Mouse (Mus musculus) myocyte (in vitro differentiated cells): ENCODE results near the gene Dnajb13. TPM values are rescaled to one million over a fixed set of nuclear protein-coding genes. Genes with fewer than 3 reads are reported as not detected.

Source experiments
- H3K27me3 ChIP-seq: one replicate; pipeline ENCODE4 v1.6.1; 2011; ENCODE audit not compliant: control insufficient read depth, insufficient read depth, insufficient read length
- H3K36me3 ChIP-seq: one replicate; pipeline ENCODE4 v1.6.1; 2011; ENCODE audit not compliant: control insufficient read depth, insufficient read depth
- H3K4me2 ChIP-seq: one replicate; pipeline ENCODE4 v1.6.1; 2011; ENCODE audit warnings: low read depth, control low read depth
- H3K4me3 ChIP-seq: one replicate; pipeline ENCODE4 v1.5.1; 2011; ENCODE audit warnings: mild to moderate bottlenecking, control low read depth, moderate library complexity
- H3K79me2 ChIP-seq: one replicate; pipeline ENCODE4 v1.6.1; 2011; ENCODE audit not compliant: control insufficient read depth, insufficient read depth
- H3ac ChIP-seq: one replicate; pipeline ENCODE4 v1.6.1; 2011; ENCODE audit not compliant: control insufficient read depth, insufficient read length
- CEBPB ChIP-seq: IDR thresholded peaks from 2 replicates; pipeline ENCODE4 v1.6.1; 2011; ENCODE audit warnings: mild to moderate bottlenecking, moderate library complexity; ENCODE audit not compliant: poor library complexity, insufficient read depth, severe bottlenecking
- E2F4 ChIP-seq: IDR thresholded peaks from one replicate; pipeline ENCODE4 v1.6.1; 2011; ENCODE audit warnings: mild to moderate bottlenecking, control low read depth, moderate library complexity; ENCODE audit not compliant: insufficient read depth
- MAX ChIP-seq: IDR thresholded peaks from one replicate; pipeline ENCODE4 v1.6.1; 2011; ENCODE audit warnings: low read depth, mild to moderate bottlenecking, control low read depth
- MYOD1 ChIP-seq, 3 experiments: IDR thresholded peaks; one replicate each; pipeline ENCODE4 v1.6.1; 2011; ENCODE audit warnings: control low read depth in 2 of 3, low read depth in 2 of 3, mild to moderate bottlenecking in 2 of 3, moderate library complexity in 1 of 3; ENCODE audit not compliant: insufficient read length in 2 of 3, control insufficient read depth in 1 of 3
- MYOG ChIP-seq, 3 experiments: IDR thresholded peaks; one replicate each; pipeline ENCODE4 v1.6.1; 2011; ENCODE audit warnings: control low read depth in 2 of 3, low read depth in 2 of 3, mild to moderate bottlenecking in 2 of 3; ENCODE audit not compliant: insufficient read length in 2 of 3, control insufficient read depth in 1 of 3, insufficient read depth in 1 of 3
- POLR2A ChIP-seq: IDR thresholded peaks from one replicate; pipeline ENCODE4 v1.6.1; 2011; ENCODE audit warnings: low read depth, mild to moderate bottlenecking, control low read depth, moderate library complexity; ENCODE audit not compliant: insufficient read length
- POLR2AphosphoS2 ChIP-seq: IDR thresholded peaks from one replicate; pipeline ENCODE4 v1.6.1; 2011; ENCODE audit warnings: low read depth, control low read depth; ENCODE audit not compliant: insufficient read length
- REST ChIP-seq: IDR thresholded peaks from one replicate; pipeline ENCODE4 v1.6.1; 2011; ENCODE audit warnings: mild to moderate bottlenecking, control low read depth, moderate library complexity; ENCODE audit not compliant: insufficient read depth, insufficient read length
- SRF ChIP-seq: IDR thresholded peaks from one replicate; pipeline ENCODE4 v1.6.1; 2011; ENCODE audit warnings: low read depth; ENCODE audit not compliant: control insufficient read depth, insufficient read length
- TCF12 ChIP-seq: IDR thresholded peaks from one replicate; pipeline ENCODE4 v1.6.1; 2011; ENCODE audit warnings: mild to moderate bottlenecking, control low read depth; ENCODE audit not compliant: poor library complexity, insufficient read depth, severe bottlenecking
- TCF3 ChIP-seq: IDR thresholded peaks from one replicate; pipeline ENCODE4 v1.6.1; 2011; ENCODE audit warnings: low read depth, control low read depth; ENCODE audit not compliant: insufficient read length
- USF1 ChIP-seq: IDR thresholded peaks from one replicate; pipeline ENCODE4 v1.6.1; 2011; ENCODE audit warnings: low read depth, mild to moderate bottlenecking, control low read depth, moderate library complexity
- polyA plus RNA-seq: library from polyadenylated mRNA; unstranded; fragments of >200 nt; fragmentation: generic; extraction: Trizol; gene quantifications from one replicate; pipeline ENCODE4 v1.2.1, GENCODE M21; 2012; ENCODE audit warnings: missing spikeins

Dnajb13 gene
- polyA plus RNA-seq, 1 experiment = 0.46 TPM

DNA sequence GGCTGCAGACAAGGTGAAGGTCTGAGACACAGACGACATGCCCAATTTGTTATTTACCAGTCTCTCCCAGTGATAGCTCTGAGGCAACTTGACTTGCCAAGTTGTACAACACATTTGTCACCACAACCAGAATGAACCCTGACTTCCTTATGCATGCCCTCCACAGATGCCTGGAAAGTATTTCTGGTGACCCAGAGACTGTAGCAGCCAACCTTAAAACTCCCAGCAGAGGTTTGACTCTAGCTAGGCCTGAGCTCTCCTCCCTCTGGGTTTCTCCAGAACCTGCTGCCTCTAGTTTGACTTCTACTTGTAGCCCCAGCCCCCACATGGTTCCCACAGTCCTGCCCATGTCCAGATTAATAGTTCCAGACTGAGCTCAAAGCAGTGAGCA, 43.4 kb downstream of the Dnajb13 start:
- no peak overlapping the region for H3ac ChIP-seq
- TF ChIP-seq TCF3 = no peak
- TF ChIP-seq CEBPB = no peak
- TF ChIP-seq SRF = no peak
- no peaks in the 10 kb centered on the region for H3K36me3 ChIP-seq
- no peaks in the 10 kb centered on the region for H3K27me3 ChIP-seq
- no peak overlapping the region for H3K4me2 ChIP-seq
- no peak overlapping the region for H3K4me3 ChIP-seq
- no peaks in the 10 kb centered on the region for H3K79me2 ChIP-seq

DNA sequence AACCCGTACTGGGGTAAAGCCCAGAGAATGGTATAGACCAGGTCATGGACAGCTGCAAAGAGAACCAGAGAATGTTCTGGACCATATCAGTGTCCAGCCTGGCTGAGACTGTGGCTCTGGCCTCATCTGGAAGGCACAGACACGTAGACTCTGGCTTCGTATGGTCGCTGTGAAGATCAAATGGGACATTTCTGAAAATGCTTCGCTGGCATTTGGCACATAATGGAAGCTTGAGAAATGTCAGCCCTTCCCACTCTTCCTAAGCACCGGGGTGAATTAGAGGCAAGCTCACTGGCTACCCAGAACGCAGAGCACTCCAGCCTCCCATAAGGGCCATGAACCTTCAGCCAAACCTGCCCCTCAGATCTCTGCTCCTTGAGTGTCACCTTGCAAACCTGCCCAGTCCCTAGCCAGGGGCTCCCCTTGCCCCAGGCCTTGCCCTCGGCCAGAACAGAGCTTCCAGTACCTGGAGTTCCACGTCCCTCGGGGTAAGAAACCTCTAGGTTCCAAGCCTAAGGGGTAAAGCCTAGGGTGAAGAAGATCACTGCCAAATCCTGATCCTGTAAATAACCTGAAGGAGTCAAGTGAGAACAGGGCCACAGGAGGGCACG, 43.9 kb downstream of the Dnajb13 start:
- Histone ChIP-seq H3K27me3 (no peaks in the 10 kb centered on the region), H3ac (no peak overlapping the region), H3K4me2 (no peak overlapping the region), H3K36me3 (no peaks in the 10 kb centered on the region), H3K79me2 (no peaks in the 10 kb centered on the region), H3K4me3 (no peak overlapping the region)
- TF ChIP-seq POLR2AphosphoS2 (no peak), TCF12 (no peak), MYOD1 (IDR thresholded peaks at IDR 0.05; ENCODE audit: control insufficient read depth in 1 of 3, insufficient read length in 2 of 3, low read depth in 2 of 3) (no peak), REST (no peak), E2F4 (no peak)

DNA sequence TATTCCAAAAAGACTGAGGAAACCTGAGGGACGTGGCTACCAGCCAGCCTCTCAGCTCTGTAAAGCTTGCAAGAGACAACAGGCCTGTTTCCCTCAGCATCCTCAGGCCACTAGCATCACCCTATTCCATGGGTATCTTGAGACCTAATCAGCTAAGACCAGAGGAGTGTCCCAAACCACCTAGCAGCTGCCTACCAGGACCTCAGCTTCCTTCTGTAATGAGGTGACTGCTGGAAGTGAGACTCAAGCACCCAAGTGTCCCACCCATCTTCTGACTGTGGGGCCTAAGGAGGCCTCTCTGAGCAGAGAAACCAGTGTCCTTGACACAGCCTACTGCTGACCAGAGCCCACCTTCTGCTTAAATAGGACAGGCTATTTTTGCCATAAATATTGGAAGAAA, 45.3 kb downstream of the Dnajb13 start:
- H3ac ChIP-seq = no peak overlapping the region

DNA sequence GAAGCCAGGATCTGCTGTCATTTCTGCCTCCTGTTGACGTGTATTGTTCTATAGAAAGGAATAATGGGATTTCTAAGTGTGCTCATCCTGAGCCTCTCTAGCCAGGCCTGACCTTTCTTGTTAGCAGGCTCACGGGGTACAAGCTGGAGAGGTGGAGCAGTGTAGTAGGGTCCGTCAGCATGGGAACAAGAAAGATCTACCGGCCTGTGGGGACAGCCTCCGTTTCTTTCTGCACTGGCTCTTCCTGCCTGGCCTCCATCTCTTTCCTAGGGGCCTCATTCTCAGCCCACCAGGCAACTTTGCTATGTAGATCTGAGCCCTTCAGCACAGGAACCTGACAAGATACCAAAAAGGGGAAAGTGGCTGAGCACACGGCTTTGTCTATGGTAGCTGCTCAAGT, 46.0 kb downstream of the Dnajb13 start:
- no peaks in the 10 kb centered on the region for H3K36me3 ChIP-seq
- H3K4me3 ChIP-seq = no peak overlapping the region
- TF ChIP-seq CEBPB = no peak
- no peak for TF ChIP-seq MYOD1 (IDR thresholded peaks at IDR 0.05; ENCODE audit: control insufficient read depth in 1 of 3, insufficient read length in 2 of 3, low read depth in 2 of 3)
- TF ChIP-seq TCF12 = no peak
- TF ChIP-seq TCF3 = no peak
- TF ChIP-seq REST = no peak
- no peak for TF ChIP-seq SRF
- no peak for TF ChIP-seq E2F4
- no peak for TF ChIP-seq MYOG (IDR thresholded peaks at IDR 0.05; ENCODE audit: control insufficient read depth in 1 of 3, insufficient read depth in 1 of 3, insufficient read length in 2 of 3, low read depth in 2 of 3)
- TF ChIP-seq POLR2A = no peak
- no peak for TF ChIP-seq USF1
- TF ChIP-seq POLR2AphosphoS2 = no peak
- H3K27me3 ChIP-seq = no peaks in the 10 kb centered on the region
- H3ac ChIP-seq = no peak overlapping the region
- H3K79me2 ChIP-seq = no peaks in the 10 kb centered on the region
- no peak overlapping the region for H3K4me2 ChIP-seq

More for the DNA sequence above, 45.3 kb downstream of the Dnajb13 start:
- TF ChIP-seq MYOG (IDR thresholded peaks at IDR 0.05; ENCODE audit: control insufficient read depth in 1 of 3, insufficient read depth in 1 of 3, insufficient read length in 2 of 3, low read depth in 2 of 3) (peak; percentile 23 to 88 (median 77)), TCF3 (no peak), REST (no peak), TCF12 (peak; percentile 47), E2F4 (no peak), MAX (no peak), CEBPB (no peak), POLR2AphosphoS2 (no peak), SRF (no peak), MYOD1 (IDR thresholded peaks at IDR 0.05; ENCODE audit: control insufficient read depth in 1 of 3, insufficient read length in 2 of 3, low read depth in 2 of 3) (peak in 2 of 3 experiments; percentile 60 to 84), USF1 (no peak), POLR2A (no peak)
- H3K27me3 ChIP-seq = no peaks in the 10 kb centered on the region
- H3K4me3 ChIP-seq = no peak overlapping the region
- no peaks in the 10 kb centered on the region for H3K79me2 ChIP-seq
- no peaks in the 10 kb centered on the region for H3K36me3 ChIP-seq
- peak overlapping the region; percentile 24 for H3K4me2 ChIP-seq

DNA sequence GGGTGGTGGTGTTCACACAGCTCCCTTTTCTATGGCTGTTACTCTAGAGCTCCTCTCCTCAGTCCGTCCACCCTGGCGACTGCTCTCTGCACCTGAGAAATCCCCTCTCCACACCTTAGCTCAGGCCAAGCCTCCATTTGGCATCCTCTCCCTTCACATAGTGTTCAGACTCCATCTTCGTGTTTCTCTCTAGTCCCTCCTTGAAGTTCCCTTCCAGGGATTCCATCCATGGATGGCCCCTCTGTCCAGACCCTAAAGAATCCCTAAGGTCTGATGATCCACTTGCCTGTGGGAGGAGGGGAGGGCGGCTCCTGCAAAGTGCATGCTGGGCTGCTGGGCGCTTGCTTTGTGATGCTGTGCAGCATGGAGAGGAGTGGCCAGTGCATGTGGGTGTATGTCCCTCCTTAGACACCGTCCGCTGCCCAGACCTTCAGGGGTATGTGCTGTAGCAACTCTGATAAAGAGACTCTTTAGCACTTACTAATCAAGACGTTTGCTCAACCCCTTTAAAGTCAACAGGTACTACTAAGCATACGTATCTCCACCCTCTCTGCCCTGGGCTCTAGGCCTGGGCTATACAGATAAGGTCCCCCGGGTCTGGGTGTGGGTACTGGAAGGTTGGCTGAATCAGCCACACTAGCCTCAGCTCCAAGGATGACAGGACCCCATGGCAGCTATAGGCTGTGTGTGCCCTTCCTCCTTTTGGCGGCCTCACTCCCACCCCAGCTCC, 47.8 kb downstream of the Dnajb13 start:
- no peak for TF ChIP-seq TCF12
- TF ChIP-seq MAX = no peak
- TF ChIP-seq SRF = no peak
- no peak for TF ChIP-seq MYOG (IDR thresholded peaks at IDR 0.05; ENCODE audit: control insufficient read depth in 1 of 3, insufficient read depth in 1 of 3, insufficient read length in 2 of 3, low read depth in 2 of 3)
- no peak for TF ChIP-seq REST
- no peak for TF ChIP-seq MYOD1 (IDR thresholded peaks at IDR 0.05; ENCODE audit: control insufficient read depth in 1 of 3, insufficient read length in 2 of 3, low read depth in 2 of 3)
- TF ChIP-seq TCF3 = no peak
- no peak for TF ChIP-seq POLR2AphosphoS2
- no peak for TF ChIP-seq POLR2A
- Histone ChIP-seq H3ac (no peak overlapping the region), H3K79me2 (no peaks in the 10 kb centered on the region), H3K4me3 (no peak overlapping the region), H3K27me3 (no peaks in the 10 kb centered on the region), H3K36me3 (no peaks in the 10 kb centered on the region), H3K4me2 (peak overlapping the region; percentile 76)
